Mouse (Mus musculus): ENCODE measurements around the gene Cryga. TPM values are rescaled to one million over a fixed set of nuclear protein-coding genes. Genes with fewer than 3 reads are reported as not detected.

The Cryga gene
- polyA plus RNA-seq, 1 experiment from 2014 or later, result not detected

DNA sequence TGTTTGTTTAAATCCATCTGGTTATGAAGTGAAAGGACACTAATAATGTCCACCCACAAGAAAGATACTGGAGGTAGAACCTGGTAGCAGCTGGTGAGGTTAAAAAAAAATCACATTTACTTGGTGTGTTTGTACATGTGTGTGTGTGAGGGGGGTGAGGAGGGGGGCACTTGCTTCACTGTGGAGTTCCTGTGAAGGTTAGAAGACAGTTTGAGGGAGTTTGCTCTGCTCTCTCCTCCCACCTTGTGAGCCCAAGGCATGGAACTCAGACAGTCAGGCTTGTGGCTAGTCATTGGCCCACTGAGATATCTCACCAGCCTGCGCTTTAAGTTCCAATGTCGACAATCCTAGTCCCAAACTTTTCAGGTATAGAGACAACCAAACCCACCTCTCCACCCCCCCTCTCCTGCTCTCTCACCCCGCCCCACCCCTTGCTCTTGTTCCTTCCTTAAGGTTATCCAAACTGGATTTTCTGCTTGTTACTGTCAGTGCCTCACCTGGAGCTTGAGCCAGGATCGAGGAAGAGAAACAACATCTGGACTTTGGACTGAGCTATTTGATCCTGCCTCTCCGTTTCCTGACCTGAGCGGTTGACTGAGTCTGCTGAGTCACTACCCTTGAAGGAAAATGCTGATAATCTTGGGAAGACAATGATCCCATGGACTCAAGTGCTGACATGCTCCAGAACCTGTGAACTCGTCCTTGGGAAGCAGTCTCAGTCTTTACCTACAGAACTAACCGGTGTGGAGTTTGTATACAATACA, 15.2 kb upstream of the Cryga start:
- Histone ChIP-seq H3K9ac (no peak overlapping the region), H3K27me3 (no peaks in the 10 kb centered on the region), H3K9me3 (no peaks in the 10 kb centered on the region), H3K4me2 (no peak overlapping the region), H3K4me3 (no peak overlapping the region), H3K4me1 (no peaks in the 10 kb centered on the region), H3K36me3 (no peaks in the 10 kb centered on the region), H3K27ac (no peak overlapping the region)
- no peak for ATAC-seq (ENCODE audit: insufficient number of reproducible peaks, low FRiP score, low TSS enrichment, low read depth)
- 65% methylated on average over 8 of the region's 8 CpGs for WGBS

DNA sequence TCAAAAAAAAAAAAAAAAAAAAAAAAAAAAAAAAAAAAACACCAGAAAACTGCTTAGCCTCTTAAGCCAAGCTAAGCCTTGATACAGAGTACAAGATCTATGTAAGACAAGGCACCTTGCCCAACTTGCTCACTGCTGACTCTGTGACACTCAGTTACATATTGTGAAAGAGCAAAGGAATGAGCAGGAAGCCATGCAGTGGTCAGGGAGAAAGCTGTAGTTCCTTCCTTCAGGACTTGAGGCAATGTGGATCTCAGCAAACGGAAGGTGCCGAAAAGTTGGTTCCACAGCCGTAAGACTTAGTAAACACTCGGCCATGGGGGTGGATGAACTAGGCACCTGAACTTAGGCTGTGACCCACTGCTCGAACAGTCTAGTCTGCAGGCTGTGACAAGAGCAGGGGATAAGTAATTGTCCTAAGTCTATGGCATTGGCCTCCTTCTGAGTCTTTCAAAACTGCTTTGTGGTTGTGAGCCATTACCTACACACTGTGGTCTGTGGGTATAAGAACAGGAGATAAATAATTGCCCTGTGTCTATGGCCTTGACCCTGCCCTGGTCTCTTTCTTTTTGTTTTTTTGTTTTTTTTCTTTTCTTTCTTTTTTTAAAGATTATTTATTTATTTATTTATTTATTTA, 10.5 kb upstream of the Cryga start:
- WGBS, result 87% methylated on average over 5 of the region's 5 CpGs
- no peak for ATAC-seq (ENCODE audit: insufficient number of reproducible peaks, low FRiP score, low TSS enrichment, low read depth)
- no peak overlapping the region for H3K27ac ChIP-seq
- H3K36me3 ChIP-seq, result no peaks in the 10 kb centered on the region
- no peaks in the 10 kb centered on the region for H3K27me3 ChIP-seq
- H3K4me2 ChIP-seq, result no peak overlapping the region
- H3K9ac ChIP-seq, result no peak overlapping the region
- H3K4me3 ChIP-seq, result no peak overlapping the region
- H3K4me1 ChIP-seq, result peaks cover 8% of the 10 kb centered on the region; the same call in 1 of the 2 replicates
- no peaks in the 10 kb centered on the region for H3K9me3 ChIP-seq

DNA sequence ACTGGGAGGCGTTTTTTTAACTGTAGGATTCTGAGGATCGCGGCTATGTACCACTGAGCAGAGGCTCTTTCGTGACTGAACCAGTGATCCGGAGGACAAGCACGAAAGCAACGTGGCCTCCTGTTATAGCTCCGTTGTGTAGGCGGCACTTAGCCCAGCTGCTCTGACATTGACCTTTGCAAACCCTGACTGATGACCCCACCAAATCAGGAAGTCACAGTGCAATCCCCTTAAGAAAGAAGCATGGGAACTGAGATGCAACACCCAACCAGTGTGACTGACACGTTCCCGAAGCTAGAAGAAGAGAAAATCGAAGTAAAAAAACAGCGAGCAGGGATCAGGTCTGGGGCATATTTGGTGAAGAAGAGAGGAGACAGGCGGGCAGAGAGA, 9.6 kb upstream of the Cryga start:
- peak overlapping the region; percentile 27 for H3K4me2 ChIP-seq
- WGBS, result 59% methylated on average over 14 of the region's 14 CpGs
- no peaks in the 10 kb centered on the region for H3K9me3 ChIP-seq
- H3K4me3 ChIP-seq, result 0 out of 2 replicates have a peak overlapping the region, but pooled peaks have one; percentile 4
- H3K27ac ChIP-seq, result no peak overlapping the region
- no peak overlapping the region for H3K9ac ChIP-seq
- no peaks in the 10 kb centered on the region for H3K27me3 ChIP-seq
- no peaks in the 10 kb centered on the region for H3K36me3 ChIP-seq
- peaks cover 8% of the 10 kb centered on the region; the same call in 1 of the 2 replicates for H3K4me1 ChIP-seq
- no peak for ATAC-seq (ENCODE audit: insufficient number of reproducible peaks, low FRiP score, low TSS enrichment, low read depth)

DNA sequence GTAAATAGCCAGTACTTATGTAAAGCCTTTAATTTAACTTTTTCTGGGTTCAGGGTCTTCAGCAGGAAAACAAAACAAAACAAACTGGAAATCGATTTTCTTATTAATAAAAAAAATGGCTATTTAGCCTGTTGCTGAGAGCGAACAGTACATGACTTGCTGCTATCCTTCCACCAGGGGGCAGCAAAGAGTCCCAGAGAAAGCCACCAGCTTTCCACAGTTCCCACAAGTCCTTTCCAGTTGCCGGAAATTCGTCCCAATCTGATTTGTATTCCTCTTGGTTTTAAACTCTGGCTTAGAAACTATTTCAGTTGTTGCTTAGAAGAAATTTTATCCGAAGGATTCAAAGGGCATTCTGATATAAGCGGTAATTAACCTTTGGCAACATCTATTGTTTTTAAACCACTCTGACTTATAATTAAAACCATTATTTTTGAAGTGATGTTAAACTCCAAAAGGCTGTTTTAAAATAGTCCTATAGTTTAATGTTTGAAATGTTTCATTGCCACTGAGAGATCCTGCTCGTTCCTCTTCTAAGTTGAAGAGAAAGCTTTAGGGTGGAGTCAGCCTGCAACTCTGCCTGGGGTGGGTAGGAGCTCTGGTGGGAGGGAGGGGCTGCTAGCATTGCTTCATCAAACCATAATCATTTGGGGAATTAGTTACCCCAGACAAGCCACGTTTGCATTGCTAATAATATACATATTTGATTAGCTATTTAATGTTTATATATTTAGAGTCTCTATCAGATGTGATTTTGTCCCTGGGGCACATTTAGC, 9.0 kb upstream of the Cryga start:
- no peaks in the 10 kb centered on the region for H3K27me3 ChIP-seq
- peak overlapping the region; percentile 27 for H3K4me2 ChIP-seq
- no peaks in the 10 kb centered on the region for H3K9me3 ChIP-seq
- peaks cover 8% of the 10 kb centered on the region; the same call in 1 of the 2 replicates for H3K4me1 ChIP-seq
- H3K36me3 ChIP-seq, result no peaks in the 10 kb centered on the region
- ATAC-seq (ENCODE audit: insufficient number of reproducible peaks, low FRiP score, low TSS enrichment, low read depth), result no peak
- no peak overlapping the region for H3K27ac ChIP-seq
- H3K9ac ChIP-seq, result no peak overlapping the region
- H3K4me3 ChIP-seq, result peak overlapping the region; percentile 4; the same call in 1 of the 2 replicates
- WGBS, result 11% methylated on average over 8 of the region's 8 CpGs

DNA sequence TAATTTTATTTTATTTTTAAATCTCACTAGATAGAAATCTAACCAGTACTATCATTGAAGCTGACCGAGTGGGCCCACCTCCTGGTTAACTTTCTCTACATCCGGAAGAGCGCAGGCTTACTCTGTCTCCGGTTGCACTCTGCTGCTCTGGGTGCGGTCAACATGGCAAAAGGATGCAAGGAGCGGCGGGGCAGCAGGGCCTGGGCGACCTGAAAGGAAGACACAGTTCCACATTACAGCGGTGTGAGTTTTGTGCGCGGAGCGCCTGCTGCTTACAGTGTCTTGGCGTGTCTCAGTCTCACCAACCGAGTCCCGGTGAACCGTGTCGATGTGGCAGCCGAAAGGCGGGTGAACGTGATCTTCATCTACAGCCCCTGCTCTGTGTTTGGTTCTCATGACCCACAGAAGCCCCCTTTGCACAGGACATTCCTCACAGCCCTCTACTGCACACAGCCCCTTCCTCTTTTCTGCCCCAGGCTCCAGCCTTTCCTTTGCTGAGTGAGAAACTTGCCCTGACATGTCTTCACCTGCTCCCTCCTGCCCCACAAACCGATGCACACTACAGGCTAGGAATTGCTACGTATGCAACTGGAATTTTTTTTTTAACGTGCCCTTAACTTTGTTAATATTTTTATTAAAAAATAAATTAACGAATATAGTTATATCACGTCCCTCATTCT, 6.7 kb upstream of the Cryga start:
- H3K4me1 ChIP-seq, result peaks cover 8% of the 10 kb centered on the region; the same call in 1 of the 2 replicates
- no peaks in the 10 kb centered on the region for H3K36me3 ChIP-seq
- no peaks in the 10 kb centered on the region for H3K9me3 ChIP-seq
- no peak overlapping the region for H3K4me3 ChIP-seq
- ATAC-seq (ENCODE audit: insufficient number of reproducible peaks, low FRiP score, low TSS enrichment, low read depth), result no peak
- H3K9ac ChIP-seq, result no peak overlapping the region
- no peak overlapping the region for H3K4me2 ChIP-seq
- 70% methylated on average over 25 of the region's 25 CpGs for WGBS
- H3K27ac ChIP-seq, result no peak overlapping the region
- H3K27me3 ChIP-seq, result no peaks in the 10 kb centered on the region

DNA sequence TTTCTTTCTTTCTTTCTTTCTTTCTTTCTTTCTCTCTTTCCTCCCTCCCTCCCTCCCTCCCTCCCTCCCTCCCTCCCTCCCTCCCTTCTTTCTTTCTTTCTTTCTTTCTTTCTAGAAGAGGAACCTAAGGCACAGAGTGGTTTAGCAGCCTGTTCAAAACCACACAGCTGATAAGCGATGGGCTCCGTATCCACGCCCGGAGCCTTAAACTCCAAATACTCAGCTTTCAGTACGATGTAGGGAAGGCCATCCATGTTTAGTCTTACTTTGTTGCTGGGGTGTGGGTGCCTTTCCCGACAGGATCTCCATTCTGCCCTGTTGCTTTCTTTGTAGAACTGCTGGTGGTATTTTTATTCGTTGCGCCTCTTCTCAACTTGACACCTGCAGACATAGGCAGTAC, 6.0 kb upstream of the Cryga start:
- Histone ChIP-seq H3K36me3 (no peaks in the 10 kb centered on the region), H3K9me3 (no peaks in the 10 kb centered on the region), H3K27me3 (no peaks in the 10 kb centered on the region), H3K27ac (no peak overlapping the region), H3K9ac (no peak overlapping the region), H3K4me3 (no peak overlapping the region), H3K4me2 (no peak overlapping the region), H3K4me1 (peaks cover 8% of the 10 kb centered on the region; the same call in 1 of the 2 replicates)
- 80% methylated on average over 8 of the region's 8 CpGs for WGBS
- no peak for ATAC-seq (ENCODE audit: insufficient number of reproducible peaks, low FRiP score, low TSS enrichment, low read depth)

DNA sequence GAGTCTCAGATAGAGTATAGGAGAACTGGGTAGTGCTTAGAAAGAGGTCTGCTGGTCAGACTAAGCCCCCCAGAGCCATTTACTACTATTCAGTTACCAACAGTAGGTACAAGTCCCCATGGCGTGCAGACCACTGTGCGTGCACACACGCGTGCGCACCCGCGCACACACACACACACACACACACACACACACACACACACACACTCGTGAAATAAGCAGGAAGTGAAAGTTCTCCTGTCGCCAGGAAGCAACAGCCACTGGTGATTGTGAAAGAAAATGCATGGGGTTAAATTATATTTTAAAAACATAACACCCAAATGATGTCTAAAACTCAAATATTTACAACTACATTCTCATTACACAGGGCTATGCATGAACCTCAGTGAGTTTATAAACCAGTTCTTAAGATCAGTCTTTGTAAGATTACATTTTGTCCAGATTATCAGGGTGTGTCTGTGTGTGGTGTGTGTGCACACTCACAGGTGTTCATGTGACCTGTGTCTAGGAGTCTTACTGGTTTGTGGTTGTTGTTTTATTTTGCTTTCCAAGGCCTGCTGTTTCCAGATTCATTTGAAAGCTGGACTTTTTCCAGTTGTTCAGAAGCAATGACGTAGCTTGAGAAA, 4.6 kb upstream of the Cryga start:
- Histone ChIP-seq H3K27me3 (no peaks in the 10 kb centered on the region), H3K27ac (no peak overlapping the region), H3K4me2 (no peak overlapping the region), H3K36me3 (no peaks in the 10 kb centered on the region), H3K4me1 (peaks cover 4% of the 10 kb centered on the region; the same call in 1 of the 2 replicates), H3K4me3 (no peak overlapping the region), H3K9me3 (no peaks in the 10 kb centered on the region), H3K9ac (no peak overlapping the region)
- ATAC-seq (ENCODE audit: insufficient number of reproducible peaks, low FRiP score, low TSS enrichment, low read depth), result no peak
- 83% methylated on average over 10 of the region's 10 CpGs for WGBS

DNA sequence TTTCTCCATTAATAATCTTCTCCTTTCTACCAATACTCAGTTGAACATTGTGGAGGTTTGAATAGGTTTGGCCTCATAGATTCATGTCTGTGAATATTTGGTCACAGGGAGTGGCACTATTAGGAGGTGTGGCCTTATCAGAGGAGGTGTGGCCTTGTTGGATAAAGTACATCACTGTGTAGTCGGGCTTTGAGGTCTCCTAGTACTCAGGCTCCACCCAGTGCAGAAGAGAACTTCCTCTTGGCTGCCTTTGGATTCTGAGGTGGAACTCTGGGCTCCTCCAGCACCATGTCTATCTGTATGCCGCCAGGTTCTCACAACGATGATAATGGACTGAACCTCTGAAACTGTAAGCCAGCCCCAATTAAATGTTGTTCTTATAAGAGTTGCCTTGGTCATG, 6.2 kb downstream of the Cryga start:
- H3K27ac ChIP-seq, result no peak overlapping the region
- H3K4me3 ChIP-seq, result no peak overlapping the region
- no peaks in the 10 kb centered on the region for H3K27me3 ChIP-seq
- no peak for ATAC-seq (ENCODE audit: insufficient number of reproducible peaks, low FRiP score, low TSS enrichment, low read depth)
- H3K9me3 ChIP-seq, result no peaks in the 10 kb centered on the region
- H3K4me2 ChIP-seq, result no peak overlapping the region
- H3K4me1 ChIP-seq, result no peaks in the 10 kb centered on the region
- WGBS, result 80% methylated on average over 3 of the region's 3 CpGs
- H3K36me3 ChIP-seq, result no peaks in the 10 kb centered on the region
- H3K9ac ChIP-seq, result no peak overlapping the region

DNA sequence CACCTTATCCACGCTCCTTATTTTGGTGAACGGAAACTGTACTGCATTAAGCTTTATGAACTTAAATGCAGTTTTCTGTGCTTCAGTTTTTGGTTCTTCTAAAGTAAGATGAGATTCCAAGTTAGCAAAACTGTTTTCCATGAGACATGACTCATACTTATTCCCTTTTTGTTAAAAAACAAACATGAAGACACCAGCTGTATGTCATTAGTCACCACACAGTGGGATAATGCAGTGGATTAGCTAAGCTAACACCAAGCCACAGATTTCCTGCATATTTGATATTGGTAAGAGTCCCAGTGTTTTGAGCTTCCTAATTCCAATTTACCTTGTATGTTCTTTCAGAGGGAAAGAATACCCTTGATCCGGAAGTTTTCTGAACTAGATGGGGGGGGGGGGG, 11.6 kb downstream of the Cryga start:
- Histone ChIP-seq H3K9me3 (no peaks in the 10 kb centered on the region), H3K4me1 (no peaks in the 10 kb centered on the region), H3K27me3 (no peaks in the 10 kb centered on the region), H3K36me3 (no peaks in the 10 kb centered on the region), H3K4me2 (no peak overlapping the region), H3K27ac (no peak overlapping the region), H3K4me3 (no peak overlapping the region), H3K9ac (no peak overlapping the region)
- 87% methylated on average over 3 of the region's 3 CpGs for WGBS
- ATAC-seq (ENCODE audit: insufficient number of reproducible peaks, low FRiP score, low TSS enrichment, low read depth), result no peak

DNA sequence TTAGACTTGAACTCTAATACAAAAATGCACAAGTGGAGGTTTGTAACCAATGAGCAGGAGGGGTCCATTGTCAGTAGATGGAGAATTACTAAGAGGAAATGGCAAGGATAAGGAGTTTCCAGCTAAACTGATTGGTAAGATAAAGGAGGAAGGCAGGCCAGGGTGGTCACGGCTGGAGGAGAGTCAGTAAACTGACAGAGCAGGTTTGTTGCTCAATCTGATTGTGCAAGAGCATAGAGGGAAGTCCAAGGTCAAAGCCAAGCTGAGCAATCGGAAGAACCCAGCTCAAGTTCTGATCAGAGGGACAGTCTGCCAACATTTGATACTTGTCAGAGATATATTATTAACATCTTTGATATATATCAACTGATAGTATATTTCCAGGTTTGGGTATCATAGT, 12.8 kb downstream of the Cryga start:
- H3K4me3 ChIP-seq, result no peak overlapping the region
- no peak overlapping the region for H3K9ac ChIP-seq
- H3K4me1 ChIP-seq, result no peaks in the 10 kb centered on the region
- no peak for ATAC-seq (ENCODE audit: insufficient number of reproducible peaks, low FRiP score, low TSS enrichment, low read depth)
- no peaks in the 10 kb centered on the region for H3K9me3 ChIP-seq
- H3K27me3 ChIP-seq, result no peaks in the 10 kb centered on the region
- H3K36me3 ChIP-seq, result no peaks in the 10 kb centered on the region
- 58% methylated on average over 2 of the region's 2 CpGs for WGBS
- no peak overlapping the region for H3K27ac ChIP-seq
- no peak overlapping the region for H3K4me2 ChIP-seq

DNA sequence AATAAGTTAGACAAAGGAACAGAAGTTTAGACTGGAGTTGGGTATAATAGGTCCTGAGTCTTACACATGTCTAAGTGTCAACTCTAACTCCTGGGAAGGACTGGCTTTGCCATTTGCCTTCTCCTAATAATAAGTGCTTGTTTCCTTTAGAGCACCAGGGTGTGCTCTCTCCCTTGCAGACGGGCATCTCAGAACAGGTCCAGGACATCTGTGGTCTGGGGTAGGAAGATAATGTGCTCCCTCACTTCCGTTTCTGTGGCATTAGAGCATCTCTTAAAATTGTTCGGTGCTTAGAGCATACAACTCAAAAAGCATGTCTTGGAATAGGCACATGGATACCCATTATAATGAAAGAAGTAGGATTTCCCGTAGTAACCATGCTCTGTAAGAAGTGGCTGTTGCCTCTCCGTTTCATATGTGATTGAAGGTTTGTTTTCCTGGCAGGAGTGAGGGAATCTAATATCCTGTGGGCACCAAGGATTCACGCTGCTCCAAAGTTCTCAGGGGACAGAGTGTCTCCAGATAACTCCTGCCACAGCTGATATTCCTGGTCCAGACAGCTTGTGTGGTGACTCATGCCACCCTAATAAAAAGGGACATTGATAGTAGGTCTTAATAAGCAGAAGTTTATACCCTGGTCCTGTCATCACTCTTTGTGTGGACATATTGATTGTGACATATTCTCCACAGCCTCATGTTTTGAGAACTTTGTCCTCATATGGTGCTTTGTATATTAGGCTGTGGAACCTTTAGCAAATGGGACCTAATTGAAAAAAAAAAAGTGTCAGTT, 14.4 kb downstream of the Cryga start:
- no peak overlapping the region for H3K4me3 ChIP-seq
- H3K36me3 ChIP-seq, result no peaks in the 10 kb centered on the region
- H3K27me3 ChIP-seq, result no peaks in the 10 kb centered on the region
- whole genome bisulfite sequencing, result 78% methylated on average over 6 of the region's 6 CpGs
- no peak overlapping the region for H3K27ac ChIP-seq
- no peak for ATAC-seq (ENCODE audit: insufficient number of reproducible peaks, low FRiP score, low TSS enrichment, low read depth)
- H3K4me1 ChIP-seq, result no peaks in the 10 kb centered on the region
- no peak overlapping the region for H3K4me2 ChIP-seq
- no peaks in the 10 kb centered on the region for H3K9me3 ChIP-seq
- H3K9ac ChIP-seq, result no peak overlapping the region
